Mouse (Mus musculus): ENCODE data around the gene 4933424G06Rik. TPM values are rescaled to one million over a fixed set of nuclear protein-coding genes. Genes with fewer than 3 reads are reported as not detected.

The 4933424G06Rik gene
- 0.77 TPM for polyA plus RNA-seq (2014; fragmentation: Illumina TruSeq; extraction: RNeasy Lipid Tissue Mini Kit (QIAGEN cat#74804); ENCODE audit: low read depth, low replicate concordance)

DNA sequence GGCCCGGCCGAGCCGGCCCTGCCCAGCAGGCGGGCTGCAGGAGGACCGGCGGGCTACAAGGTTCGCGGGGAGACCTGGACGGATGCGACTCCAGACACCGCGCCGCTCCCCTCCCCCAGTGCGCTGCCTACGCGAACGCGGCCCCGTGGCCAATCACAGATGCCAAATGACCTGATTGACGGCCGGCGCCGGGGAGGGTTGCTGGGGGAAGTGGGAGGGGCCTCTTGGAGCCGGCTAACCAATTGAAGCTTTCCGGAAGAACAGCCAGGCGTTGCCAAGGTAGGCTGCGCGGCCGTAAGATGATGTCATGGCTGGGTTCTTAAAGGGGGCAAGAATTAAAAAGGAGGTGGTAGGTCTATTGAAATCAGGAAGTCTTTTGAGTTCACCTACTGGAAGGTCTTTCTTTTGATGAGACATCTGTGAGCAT lies at the start of gene 4933424G06Rik:
Gene 4933424G06Rik (plus strand): TSS at position 296 of the 427 bp plus-strand sequence.

DNA sequence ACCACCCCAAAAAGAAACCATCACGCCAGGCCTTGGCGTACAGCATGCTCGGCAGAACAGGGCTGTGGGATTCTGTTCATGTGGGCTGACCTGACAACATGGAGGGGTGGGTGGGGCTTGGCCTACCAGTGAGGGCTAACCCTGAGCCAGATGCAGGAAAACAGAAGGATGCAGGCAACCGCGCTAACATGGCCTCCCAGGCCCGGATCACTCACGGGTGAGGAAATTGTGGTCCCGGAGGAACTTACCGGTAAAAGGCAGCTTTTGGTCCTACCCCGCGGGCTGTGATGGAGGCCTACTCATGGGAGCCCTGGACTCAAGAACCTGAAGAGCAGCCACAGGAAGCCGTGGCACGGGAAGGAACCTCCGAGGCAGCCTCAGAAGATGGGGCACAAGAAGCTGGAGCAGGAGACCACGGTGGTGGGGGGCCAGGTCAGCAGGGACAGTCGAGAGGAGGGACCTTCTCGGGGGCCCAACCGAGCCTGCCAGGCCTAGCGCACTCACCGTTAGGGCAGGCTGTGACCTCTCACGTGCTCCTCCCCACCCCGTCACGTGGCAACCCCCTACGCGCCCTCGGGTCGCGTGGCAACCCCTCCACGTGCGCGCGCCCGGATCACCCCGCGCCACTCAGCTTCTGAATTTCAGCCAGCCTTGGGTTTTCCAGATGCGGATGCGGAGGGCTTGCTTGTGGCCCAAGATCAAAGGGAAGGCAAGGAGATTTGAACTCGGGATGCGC lies 27.2 kb upstream of the 4933424G06Rik start, which contains the start of gene Fam178b:
Gene Fam178b (minus strand): TSS at position 564 of the 736 bp plus-strand sequence.

DNA sequence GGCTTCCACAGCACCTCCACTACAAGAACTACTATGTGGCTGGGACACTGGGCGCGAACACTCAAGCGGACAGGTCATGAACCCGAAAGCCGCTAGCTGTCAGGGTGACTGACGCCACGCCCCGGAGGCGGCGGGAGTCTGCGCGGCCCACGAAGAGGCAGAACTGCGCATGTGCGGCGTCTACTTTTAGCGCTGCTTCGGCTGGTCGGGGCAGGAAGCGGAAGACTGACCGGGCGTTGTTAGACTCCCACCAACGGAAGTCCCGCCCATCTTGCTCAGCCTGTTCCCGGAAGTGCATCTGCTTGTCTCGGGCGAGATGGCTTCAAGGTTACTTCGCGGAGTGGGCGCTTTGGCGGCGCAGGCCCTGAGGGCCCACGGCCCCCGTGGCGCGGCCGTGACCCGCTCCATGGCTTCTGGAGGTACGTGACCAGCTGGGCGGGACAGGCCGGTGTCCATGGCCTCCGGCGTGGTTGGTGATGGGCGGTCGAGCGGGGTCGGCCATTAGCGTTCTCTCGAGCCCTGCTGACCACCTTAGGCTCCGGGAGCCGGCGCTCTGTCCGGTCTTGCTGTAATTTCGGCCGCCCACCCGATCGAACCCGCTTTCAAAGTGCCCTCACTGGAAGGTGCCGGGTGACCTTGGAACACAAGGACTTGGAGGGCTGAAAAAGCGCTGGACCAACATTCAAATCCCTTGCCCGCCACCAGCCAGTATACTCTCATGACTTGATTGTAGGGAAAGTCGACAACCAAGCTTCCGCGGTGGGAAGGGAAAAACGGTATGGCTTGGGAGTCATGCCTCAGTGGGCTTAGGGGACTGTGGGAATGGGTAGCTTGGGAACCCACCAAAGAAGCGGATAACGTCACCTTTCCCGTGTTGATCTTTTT lies 18.4 kb upstream of the 4933424G06Rik start, which contains the start of gene Cox5b:
Gene Cox5b (plus strand): TSS at position 179 of the 885 bp plus-strand sequence.

DNA sequence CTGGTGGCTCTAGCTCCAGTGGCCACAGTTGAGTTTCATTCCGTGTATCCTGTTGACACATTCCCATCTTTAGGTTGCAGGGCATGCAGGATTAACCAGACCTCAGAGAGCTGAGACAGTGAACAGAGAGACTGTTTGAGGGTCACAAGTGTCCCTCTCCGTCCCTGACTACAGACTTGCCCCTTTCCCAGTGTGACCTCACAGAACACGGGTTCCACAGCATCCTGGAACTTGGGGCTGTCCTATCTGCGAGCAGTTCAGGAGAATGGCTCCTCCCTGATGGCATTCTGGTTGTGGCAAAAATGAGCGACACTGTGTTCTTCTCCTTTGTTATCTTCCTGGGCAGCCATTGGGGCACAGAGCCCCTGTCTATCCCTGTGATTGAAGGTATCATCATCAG lies 4.4 kb downstream of the 4933424G06Rik start, which contains the start of gene Actr1b:
Gene Actr1b (minus strand): TSS at position 112 of the 400 bp plus-strand sequence.

DNA sequence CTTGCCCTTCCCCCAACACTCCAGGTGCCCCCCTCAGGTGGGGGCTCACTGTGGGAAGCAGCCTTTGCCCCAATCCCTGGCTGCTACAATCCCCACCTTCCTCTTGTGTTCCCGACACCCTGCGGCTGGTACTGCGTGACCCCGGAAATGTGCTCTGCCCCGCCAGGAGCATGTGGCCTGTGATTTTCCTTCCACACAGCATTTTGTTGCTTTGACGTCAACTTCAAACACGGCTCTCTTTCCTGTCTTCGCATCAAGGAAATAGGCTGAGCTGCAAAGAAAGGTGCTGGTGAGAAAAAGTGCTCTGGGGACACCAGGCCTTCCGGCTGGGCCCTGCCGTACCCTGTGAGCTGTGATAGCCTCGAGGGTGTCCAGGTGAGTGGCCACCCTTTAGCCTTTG lies 51.6 kb downstream of the 4933424G06Rik start, which contains the start of gene Zap70:
Gene Zap70 (plus strand): TSS at position 231 of the 400 bp plus-strand sequence.

Other genes starting within 250 kb of the 4933424G06Rik start
- gene Cnnm4, start 238.5 kb upstream of the 4933424G06Rik start, polyA plus RNA-seq (2014; fragmentation: Illumina TruSeq; extraction: RNeasy Lipid Tissue Mini Kit (QIAGEN cat#74804); ENCODE audit: low read depth, low replicate concordance) = 6.0 TPM
- 8.3 TPM for gene Cnnm3, start 198.3 kb upstream of the 4933424G06Rik start, polyA plus RNA-seq (2014; fragmentation: Illumina TruSeq; extraction: RNeasy Lipid Tissue Mini Kit (QIAGEN cat#74804); ENCODE audit: low read depth, low replicate concordance)
- gene Ankrd23, start 173.3 kb upstream of the 4933424G06Rik start, polyA plus RNA-seq (2014; fragmentation: Illumina TruSeq; extraction: RNeasy Lipid Tissue Mini Kit (QIAGEN cat#74804); ENCODE audit: low read depth, low replicate concordance) = not detected
- 0.32 TPM for gene Gm42417, start 170.7 kb upstream of the 4933424G06Rik start, polyA plus RNA-seq (2014; fragmentation: Illumina TruSeq; extraction: RNeasy Lipid Tissue Mini Kit (QIAGEN cat#74804); ENCODE audit: low read depth, low replicate concordance)
- 2.5 TPM for gene Ankrd39, start 162.7 kb upstream of the 4933424G06Rik start, polyA plus RNA-seq (2014; fragmentation: Illumina TruSeq; extraction: RNeasy Lipid Tissue Mini Kit (QIAGEN cat#74804); ENCODE audit: low read depth, low replicate concordance)
- 0.81 TPM for gene Sema4c, start 151.8 kb upstream of the 4933424G06Rik start, polyA plus RNA-seq (2014; fragmentation: Illumina TruSeq; extraction: RNeasy Lipid Tissue Mini Kit (QIAGEN cat#74804); ENCODE audit: low read depth, low replicate concordance)
- gene Fam178b, start 27.0 kb upstream of the 4933424G06Rik start, polyA plus RNA-seq (2014; fragmentation: Illumina TruSeq; extraction: RNeasy Lipid Tissue Mini Kit (QIAGEN cat#74804); ENCODE audit: low read depth, low replicate concordance) = not detected
- 213 TPM for gene Cox5b, start 18.7 kb upstream of the 4933424G06Rik start, polyA plus RNA-seq (2014; fragmentation: Illumina TruSeq; extraction: RNeasy Lipid Tissue Mini Kit (QIAGEN cat#74804); ENCODE audit: low read depth, low replicate concordance)
- gene Actr1b, start 4.3 kb downstream of the 4933424G06Rik start, polyA plus RNA-seq (2014; fragmentation: Illumina TruSeq; extraction: RNeasy Lipid Tissue Mini Kit (QIAGEN cat#74804); ENCODE audit: low read depth, low replicate concordance) = 17.0 TPM
- gene Zap70, start 51.6 kb downstream of the 4933424G06Rik start, polyA plus RNA-seq (2014; fragmentation: Illumina TruSeq; extraction: RNeasy Lipid Tissue Mini Kit (QIAGEN cat#74804); ENCODE audit: low read depth, low replicate concordance) = not detected
- 36.3 TPM for gene Tmem131, start 233.5 kb downstream of the 4933424G06Rik start, polyA plus RNA-seq (2014; fragmentation: Illumina TruSeq; extraction: RNeasy Lipid Tissue Mini Kit (QIAGEN cat#74804); ENCODE audit: low read depth, low replicate concordance)

Data from kidney, adult 10 weeks (tissue).